Mouse (Mus musculus) thymus, adult 2 months (tissue): ENCODE results near the gene Gtf2ird1.

Experiments
- CTCF ChIP-seq: fragments of 200-500 bp; IDR thresholded peaks from 2 replicates; pipeline ENCODE4 v1.5.1; 2012; ENCODE audit warnings: mild to moderate bottlenecking, control low read depth, low read length, moderate library complexity, borderline replicate concordance; ENCODE audit not compliant: control insufficient read depth, poor library complexity, insufficient read depth; ENCODE audit errors: extremely low read depth
- POLR2A ChIP-seq: fragments of 200-500 bp; IDR thresholded peaks from 2 replicates; pipeline ENCODE4 v1.6.1; 2012; ENCODE audit warnings: mild to moderate bottlenecking, low read length, control low read depth, moderate library complexity; ENCODE audit not compliant: control insufficient read depth, poor library complexity, insufficient read depth; ENCODE audit errors: extremely low read depth

DNA sequence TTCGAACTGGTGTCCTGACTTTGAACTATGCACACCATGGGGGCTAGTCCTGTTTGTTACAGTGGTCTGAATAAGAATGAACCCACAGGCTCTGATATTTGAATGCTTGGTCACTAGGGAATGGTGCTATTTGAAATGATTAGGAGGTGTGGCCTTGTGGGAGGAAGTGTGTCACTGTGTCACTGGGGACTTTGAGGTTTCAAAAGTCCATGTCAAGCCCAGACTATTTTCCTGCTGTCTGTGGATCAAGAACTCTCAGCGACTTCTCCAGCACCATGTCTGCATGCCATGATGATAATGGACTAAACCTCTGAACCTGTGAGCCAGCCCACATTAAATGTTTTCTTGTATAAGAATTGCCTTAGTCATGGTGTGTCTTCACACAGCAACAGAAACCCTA is 44.2 kb downstream of the Gtf2ird1 start:
- TF ChIP-seq POLR2A = no peak
- TF ChIP-seq CTCF = no peak
